Mouse (Mus musculus): ENCODE results near the gene Pus7.

Pus7 gene

DNA sequence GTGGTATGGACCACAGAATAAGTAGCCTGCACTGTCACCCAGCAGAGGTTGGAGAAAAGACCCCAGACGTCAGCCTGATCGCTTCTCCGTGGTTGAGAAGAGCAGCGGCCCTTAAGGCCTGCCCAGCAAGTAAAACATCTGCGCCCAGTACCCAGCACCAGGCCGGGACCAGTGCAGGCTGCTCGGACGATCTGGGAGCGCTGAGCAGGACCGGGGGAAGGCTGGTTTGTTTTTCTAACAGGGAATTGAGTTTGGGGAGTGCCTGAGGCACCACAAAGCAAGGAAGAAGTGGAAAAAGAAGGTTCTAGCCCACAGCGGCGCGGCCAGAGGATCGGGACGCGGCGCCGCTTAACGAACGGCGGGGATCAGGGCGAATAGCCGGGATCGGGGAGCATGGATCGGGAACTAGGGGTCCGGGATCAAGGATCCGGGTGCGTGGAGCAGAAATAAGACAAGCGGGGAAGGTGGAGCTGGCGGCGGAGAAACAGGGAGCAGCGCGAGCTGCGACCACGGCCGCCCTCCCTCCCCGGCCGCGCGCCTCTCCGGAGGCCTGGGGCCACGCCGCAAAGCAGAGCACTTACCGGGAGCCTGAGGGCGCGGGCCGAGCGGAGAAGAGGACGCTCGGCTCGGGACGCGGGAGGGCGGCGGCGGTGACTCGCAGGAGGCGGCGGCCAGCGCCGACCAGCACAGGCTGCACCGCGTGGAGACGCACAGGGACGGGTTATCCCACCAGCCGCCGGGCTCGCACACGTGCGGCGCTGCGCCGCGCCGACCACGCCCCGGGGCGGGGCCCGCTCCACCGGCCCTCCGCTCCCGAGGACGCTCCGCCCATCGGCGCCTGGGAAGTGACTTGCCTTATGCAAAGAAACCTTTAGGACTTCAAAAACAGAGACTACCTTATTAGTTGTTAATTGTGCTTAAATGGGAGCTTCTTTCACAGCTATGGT is at the start of gene Pus7:
TSS of gene Pus7 (minus strand) at position 781 of the 947 bp plus-strand sequence.
- peak; percentile 52 to 58 for DNase-seq (ENCODE audit: low read depth in 2 of 2, low spot score in 2 of 2)

DNA sequence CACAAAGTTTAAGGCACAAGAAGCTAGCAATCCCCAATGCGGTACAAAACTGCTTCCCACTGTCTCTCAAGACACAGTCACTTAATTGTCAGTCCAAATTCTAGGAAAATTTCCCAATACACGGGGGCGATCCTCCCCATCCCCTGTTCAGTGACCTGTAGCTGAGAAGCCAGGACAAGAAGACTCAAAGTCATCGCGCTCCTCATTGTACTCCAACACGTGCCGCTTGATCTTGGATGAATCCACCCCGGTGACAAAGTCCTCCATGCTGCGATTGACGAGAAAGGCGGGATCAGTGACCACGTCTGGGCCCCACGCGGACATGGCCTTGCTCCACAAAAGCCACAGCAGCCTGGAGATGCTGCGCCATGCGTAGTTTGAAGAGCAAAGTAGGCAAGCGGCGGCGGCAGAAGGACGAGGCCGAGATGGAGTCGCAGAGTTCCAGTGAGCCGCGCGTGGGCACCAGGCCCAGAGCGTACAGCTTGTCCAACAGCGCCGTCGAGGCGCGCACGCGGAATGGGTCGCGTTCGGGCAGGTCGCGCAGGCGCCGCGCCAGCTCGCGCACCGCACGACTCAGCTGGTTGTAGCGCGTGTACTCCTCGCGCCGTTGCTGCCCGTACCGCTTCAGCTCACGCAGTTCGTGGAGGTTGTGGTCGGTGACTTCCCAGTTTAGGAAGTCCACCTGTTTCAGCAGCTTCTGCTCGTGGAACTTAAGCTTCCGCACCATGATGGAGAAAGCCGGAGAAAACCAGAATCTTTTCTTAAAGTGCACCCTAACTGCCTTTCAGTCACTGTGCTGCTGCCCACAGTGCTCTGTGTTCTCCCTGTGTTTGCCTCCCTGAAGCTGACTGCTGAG is 47.6 kb upstream of the Pus7 start:
- no peak for DNase-seq (ENCODE audit: low read depth in 2 of 2, low spot score in 2 of 2)

DNA sequence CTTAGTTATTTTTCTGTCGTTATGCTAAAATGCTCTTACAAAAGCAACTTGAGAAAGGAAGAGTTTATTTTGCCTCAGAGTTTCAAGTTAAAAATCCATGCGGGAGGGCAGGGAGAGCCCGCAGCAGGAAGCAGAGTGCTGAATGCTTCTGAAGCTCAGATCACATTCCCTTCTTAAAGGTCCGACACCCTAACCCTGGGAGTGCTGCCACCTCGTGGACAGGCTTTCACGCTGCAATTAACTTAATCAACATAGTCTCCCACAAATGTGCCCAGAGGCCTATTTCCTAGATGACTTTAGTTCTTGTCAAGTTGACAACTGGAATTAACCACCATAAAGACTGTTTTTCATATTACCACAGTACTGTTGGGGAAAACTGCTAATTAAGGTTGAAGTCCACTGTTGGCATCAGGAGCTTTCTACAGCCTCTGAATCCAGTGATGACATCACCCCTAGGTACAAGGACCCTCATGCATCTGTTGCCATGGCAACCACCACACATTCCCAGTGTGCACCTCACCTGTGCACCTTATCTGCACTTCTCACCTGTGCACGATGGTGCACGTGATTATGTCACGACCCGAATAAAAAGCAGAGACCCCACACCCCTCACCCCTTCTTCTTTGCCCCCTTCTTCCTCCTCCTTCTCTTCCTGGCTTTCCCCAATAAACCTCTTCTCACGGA is 43.0 kb upstream of the Pus7 start:
- peak; percentile 49 to 71 for DNase-seq (ENCODE audit: low read depth in 2 of 2, low spot score in 2 of 2)

DNA sequence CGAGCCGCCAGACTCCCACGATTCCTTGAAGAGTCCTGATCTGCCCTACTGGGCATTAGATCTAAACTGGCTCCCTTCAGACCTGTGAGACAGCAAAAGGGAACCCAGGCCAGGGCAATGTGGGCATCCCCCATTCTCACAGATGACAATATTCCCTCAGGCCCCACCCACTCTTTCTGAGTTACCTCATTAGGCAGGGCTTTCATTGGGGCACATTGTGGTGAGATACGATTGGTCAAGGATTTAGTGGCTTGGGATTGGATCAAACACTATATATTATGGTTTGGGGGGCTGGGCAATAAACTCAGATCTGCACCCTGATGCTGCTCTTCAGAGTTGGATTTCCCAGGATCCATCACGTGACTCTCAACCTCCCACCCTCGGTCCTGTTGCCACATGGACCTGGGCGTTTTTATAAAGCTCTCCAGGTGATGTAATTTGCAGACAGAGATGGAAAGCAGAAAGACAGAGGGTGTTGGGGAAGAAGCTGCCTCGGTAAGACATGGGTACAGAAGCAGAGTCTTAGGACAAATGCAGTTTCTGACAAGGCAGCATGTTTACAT is 40.7 kb upstream of the Pus7 start:
- DNase-seq (ENCODE audit: low read depth in 2 of 2, low spot score in 2 of 2) = no peak

DNA sequence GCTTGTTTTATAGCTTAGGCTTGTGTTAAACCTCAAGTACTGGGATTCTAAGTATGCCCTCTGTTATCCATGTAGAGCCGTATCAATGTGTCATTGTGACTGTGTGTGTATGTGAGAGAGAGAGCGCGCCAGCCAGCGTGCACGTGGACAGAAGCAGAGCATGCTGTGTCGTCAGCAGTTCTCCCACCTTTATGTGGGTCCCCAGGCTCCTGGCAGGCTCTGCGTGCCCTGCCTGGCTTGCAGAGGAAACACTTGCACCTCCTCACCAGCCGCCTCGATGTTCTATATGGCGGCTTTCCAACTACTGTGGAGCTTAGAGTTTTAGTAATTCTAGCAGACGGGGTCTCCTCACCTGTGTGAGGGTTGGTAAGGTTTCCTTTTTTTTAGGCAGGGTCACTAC is 38.8 kb upstream of the Pus7 start:
- no peak for DNase-seq (ENCODE audit: low read depth in 2 of 2, low spot score in 2 of 2)

DNA sequence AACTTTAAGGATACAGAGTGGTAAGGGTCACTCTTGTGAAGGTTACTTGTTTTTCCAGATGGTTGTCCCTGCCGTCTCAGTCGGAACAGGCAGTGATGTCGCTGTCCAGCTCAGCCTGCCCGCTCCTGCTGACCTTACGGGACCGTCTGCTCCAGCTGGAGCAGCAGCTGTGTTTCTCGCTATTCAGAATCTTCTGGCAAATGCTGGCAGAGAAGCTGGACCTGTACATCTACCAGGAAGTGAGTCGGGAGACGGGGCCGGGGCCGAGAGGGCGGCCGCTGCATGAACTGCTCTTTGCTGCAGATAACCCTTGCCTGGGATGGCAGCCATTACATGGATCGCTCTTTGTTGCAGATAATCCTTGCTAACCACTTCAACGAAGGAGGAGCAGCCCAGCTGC is 33.2 kb upstream of the Pus7 start:
- no peak for DNase-seq (ENCODE audit: low read depth in 2 of 2, low spot score in 2 of 2)

DNA sequence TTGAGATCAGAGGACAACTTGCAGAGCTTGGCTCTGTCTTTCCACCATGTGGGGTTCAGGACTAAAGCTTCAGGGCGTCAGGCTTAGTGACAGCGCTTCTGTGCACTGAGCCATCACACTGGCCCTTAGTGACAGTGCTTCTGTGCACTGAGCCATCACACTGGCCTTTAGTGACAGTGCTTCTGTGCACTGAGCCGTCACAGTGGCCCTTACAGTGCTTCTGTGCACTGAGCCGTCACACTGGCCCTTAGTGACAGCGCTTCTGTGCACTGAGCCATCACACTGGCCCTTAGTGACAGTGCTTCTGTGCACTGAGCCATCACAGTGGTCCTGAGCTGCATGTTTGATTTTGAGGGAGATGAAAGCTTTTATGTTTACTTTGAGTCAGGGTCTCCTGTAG is 31.3 kb upstream of the Pus7 start:
- no peak for DNase-seq (ENCODE audit: low read depth in 2 of 2, low spot score in 2 of 2)

DNA sequence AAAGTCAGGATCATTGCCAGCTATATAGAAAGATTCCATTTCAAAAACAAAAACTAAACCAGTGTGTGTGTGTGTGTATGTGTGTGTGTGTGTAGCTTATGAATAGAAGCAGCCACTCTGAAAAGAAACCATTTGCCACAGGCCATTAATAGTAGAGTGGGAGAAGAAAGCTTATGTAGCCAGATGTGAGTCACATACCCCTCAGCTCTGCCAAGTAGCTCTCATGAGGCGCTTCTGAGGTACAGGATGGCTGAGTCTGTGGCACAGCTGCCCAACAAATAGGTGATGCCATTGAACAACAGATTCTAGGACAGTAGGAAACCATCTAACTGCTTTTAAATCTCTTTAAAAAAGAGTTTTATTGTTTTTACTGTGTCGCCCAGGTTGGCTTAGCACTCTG is 9.2 kb upstream of the Pus7 start:
- no peak for DNase-seq (ENCODE audit: low read depth in 2 of 2, low spot score in 2 of 2)

DNA sequence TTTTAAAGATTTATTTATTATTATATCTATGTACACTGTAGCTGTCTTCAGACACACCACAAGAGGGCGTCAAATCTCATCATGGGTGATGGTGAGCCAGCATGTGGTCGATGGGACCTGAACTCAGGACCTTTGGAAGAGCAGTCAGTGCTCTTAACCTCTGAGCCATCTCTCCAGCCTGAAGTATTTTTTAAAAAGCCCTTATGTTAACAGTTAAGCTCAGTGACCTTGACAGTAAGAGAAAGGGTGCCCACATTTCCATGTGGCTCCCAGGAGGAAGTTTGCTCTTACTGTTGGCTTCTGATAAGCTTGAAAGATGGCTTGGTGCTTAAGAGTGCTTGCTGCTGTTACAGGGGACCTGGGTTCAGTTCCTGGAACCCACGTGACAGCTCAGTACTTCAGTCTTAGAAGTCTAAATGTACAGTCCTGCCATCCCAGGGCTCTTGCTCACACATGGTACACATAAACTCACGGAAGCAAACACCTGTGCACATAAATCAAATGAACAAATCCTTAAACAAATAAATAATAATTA is 5.6 kb upstream of the Pus7 start:
- DNase-seq (ENCODE audit: low read depth in 2 of 2, low spot score in 2 of 2) = no peak

DNA sequence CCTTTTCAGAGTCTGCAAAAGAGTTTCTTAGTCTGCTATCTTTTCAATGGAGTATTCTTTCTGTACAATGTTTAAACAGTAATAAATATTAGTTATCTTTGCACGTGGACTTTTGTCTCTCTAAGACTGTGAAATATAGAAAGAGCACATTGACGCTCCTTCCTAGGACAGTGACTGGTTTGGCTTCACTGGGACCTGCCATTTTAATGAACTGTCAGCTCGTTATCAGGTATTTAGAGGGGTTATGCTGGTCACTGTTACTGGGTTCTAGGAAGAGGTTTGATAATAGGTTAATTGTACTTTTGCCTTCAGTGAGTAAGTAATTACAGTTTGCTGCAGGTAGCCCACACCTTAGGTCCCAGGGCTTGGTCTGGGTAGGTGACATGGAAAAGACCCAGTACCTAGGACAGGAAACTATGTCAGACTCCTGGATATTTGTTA is 4.9 kb upstream of the Pus7 start:
- no peak for DNase-seq (ENCODE audit: low read depth in 2 of 2, low spot score in 2 of 2)

DNA sequence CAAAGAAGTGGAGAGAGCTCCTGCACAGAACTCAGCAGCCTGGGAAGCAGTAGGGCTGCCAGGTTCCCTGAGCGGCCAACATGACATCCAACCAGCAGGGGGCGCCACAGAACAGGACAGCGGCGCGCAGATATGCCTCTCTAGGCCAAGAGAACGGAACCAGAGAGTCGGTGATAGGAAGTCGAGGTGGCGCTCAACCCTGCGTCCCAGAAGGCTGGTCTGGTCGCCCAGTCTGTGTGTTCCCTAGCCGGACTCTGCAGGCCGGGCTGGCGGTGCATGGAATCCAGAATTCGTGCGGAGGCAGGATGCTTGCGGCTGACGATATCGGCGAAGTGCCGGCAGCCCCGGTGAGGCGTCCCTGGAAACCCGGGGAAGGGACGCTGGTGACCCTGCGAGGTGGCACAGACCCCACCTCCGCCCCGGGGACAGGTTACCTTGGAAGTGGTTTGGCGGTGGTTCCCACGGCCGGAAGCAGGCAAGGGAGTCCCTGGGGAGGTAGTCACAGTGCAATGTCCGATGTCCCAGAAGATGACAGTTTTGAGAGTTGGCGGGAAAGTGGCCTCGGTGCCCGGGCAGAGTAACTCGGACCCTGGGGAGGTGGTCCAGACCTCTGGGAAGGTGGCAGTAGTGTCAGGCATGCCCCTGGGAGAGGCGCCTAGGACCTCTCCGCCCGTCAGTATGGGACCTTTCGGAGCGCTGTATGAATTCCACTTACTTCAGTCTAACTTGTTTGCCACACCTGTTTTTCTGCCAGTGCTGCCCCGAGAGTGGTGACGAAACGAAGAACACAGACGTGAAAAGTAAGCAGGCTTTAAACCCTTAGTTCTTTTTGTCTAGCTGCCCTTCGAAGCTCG is 4.3 kb upstream of the Pus7 start, which contains the start of gene Rint1:
TSS of gene Rint1 (plus strand) at position 176 of the 854 bp plus-strand sequence.
- DNase-seq (ENCODE audit: low read depth in 2 of 2, low spot score in 2 of 2) = peak; percentile 95 to 96

DNA sequence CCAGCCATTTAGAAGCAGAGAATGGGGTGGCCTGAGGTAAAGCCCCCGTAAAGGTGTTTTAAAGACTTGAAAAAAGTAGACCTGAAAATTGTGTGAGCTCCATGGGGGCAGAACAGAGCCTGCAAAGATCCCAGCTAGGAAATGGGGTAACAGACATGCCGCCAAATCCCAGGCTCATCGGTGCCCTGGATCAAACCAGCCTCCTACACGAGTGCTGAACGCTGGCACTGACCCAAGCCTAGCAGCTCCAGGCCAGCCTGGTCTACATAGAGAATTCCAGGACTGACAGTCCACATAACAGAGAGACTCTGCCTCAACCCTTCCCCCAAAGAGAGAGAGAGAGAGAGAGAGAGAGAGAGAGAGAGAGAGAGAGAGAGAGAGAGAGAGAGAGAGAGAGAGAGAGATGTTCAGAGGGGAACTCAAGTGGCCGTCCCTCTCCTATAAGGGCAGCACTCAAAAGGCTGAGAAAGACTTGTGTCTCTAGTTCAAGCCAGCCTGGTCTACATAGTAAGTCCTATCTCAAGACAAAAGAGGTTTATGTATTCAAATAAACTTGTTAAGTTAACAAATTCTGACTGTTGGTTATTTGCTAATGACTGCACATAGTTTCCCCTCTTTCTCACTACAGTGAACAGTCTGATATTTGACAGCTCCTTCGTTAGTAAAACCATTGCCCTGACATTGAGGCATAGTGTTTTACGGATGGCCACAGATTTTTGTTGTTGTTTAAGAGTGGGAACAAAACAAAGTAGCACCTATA is 1.3 kb downstream of the Pus7 start:
- no peak for DNase-seq (ENCODE audit: low read depth in 2 of 2, low spot score in 2 of 2)

DNA sequence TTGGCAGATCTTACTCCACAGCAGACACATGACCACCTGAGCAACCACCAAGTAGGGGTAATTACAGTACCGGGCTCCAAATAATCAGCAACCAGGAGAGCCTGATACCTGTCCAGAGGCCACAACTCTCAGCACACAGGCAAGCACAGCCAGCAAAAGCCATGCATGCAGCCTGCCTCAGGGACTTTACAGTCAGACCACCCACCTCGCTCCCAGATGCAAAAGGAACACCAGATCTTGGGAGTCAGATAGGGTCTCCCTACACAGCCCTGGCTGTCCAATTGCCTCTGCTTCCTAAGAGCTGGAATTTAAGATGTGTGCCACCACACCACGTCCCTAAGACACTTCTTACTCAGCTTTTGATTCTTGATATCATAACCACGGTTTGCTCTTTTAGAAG is 2.3 kb downstream of the Pus7 start:
- DNase-seq (ENCODE audit: low read depth in 2 of 2, low spot score in 2 of 2) = no peak

DNA sequence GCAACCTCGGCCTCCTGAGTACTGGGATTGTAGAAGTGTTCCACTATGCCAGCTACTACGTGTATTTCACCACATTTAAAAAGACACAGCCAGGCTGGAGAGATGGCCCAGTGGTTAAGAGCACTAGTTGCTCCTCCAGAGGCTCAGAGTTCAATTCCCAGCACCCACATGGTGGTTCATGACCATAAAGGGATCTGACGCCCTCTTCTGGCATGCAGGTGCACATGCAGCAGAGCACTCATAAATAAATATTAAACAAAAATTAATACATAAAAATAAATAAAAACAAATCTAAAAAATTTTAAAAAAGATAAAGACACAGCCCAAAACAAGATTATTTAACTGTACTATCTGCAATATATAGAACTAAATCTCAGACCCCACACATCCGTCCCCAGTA is 3.0 kb downstream of the Pus7 start:
- no peak for DNase-seq (ENCODE audit: low read depth in 2 of 2, low spot score in 2 of 2)

DNA sequence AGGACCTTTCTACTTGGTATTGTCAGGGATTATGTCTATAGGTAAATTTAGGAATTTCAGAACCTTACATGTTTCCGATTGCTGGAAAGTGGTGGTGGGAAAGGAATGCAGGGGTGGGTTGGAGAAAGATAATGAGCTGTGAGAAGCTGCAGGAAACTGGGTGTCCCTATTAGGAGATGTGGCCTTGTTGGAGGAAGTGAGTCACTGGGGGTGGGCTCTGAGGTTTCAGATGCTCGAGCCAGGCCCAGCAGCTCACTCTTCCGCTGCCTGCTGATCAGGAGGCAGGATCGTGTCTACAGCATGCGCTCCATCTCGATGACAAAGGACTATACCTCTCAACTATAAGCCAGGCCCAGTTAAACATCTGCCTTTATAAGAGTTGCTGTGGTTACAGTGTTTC is 9.3 kb downstream of the Pus7 start:
- DNase-seq (ENCODE audit: low read depth in 2 of 2, low spot score in 2 of 2) = no peak

DNA sequence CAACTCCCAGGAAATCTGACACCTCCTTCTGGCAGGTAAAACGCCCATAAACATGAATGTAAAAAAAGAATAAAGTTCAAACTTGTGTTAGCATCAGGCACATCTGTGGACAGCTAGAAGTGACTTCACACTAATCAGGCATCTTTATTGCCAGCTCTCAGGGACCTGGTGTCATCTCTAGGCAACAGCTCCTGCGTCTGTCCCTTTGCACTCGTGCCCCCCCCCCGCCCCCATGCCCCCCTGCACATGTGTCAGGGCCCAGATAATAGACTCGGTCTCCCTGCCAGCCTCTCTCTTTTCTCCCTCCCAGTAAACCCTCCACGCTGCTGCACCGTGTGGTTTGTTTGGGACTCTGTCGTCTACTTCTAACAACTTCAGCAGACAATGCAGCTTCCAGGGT is 12.4 kb downstream of the Pus7 start:
- DNase-seq (ENCODE audit: low read depth in 2 of 2, low spot score in 2 of 2) = no peak

DNA sequence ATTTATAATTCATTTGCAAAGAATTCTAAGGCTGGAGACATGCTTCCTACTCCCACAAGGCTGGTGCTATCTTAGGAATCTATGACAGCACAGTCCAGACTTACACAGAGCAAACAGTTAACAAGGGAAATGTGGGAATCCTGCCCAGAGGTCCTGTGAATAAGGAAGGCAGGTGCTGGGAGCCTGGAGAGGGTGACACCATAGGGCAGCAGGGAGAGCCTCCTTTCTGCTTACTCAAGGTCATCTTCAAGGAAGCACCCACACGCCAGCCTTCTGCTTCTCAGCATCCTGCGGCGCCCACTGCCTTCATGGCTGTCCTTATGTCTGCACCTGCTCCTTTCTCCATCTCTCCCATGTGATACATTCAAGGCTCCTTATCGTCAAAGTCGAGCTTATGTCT is 19.0 kb downstream of the Pus7 start:
- DNase-seq (ENCODE audit: low read depth in 2 of 2, low spot score in 2 of 2) = no peak

DNA sequence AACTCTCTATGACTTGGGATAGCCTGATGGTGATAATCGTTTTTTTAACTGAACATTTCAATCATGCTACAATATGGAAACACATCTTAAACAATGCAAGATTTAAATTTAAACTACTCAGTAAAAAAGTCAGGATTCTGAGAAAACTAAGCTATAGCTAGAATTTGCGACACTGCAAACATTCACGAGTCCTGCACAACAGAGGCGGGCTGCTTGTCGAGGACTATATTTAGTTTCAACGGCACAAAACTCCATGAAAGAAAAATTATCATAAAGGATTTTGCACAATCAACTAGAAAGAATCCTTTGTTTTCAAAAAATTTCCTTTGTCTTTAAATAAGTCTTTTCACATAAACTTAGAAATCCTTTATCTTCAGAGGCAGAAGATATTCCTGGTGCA is 21.0 kb downstream of the Pus7 start:
- DNase-seq (ENCODE audit: low read depth in 2 of 2, low spot score in 2 of 2) = no peak

DNA sequence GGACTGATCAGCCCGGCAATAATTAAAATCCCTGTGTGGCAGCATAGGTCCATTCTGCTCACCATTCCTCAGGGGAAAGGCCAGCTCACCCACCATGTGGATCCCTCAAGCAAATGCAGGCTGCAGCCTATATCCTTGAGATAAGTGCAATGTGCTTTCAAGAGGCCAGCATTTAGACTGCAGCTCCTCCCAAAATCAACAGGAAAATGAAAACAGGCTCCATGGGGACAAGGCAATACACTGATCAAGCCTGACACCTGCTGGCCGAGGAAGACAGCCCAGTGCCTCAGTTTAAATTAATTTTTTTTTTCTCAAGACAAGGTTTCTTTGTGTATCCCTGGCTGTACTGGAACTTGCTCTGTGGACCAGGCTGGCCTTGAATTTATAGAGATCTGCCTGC is 24.9 kb downstream of the Pus7 start:
- peak in 1 of 2 experiments; percentile 6 for DNase-seq (ENCODE audit: low read depth in 2 of 2, low spot score in 2 of 2)
